Mouse (Mus musculus): ENCODE data around the gene Gdf10. TPM values are rescaled to one million over a fixed set of nuclear protein-coding genes. Genes with fewer than 3 reads are reported as not detected.

Gdf10 gene
- total RNA-seq, 2 experiments from 2014 or later = 1.5 to 2.5 TPM

- DNase-seq = peak; percentile 40 to 60
- intact Hi-C loops (cut with DNase I) = loop anchor here (5.0 kb wide), 2 partner anchors 236 to 261 kb away; no protein-coding TSS in a partner anchor
Observed at GRCm38 (mm10) chr14:33932935-33933703, 9.7 kb downstream of the Gdf10 start.

DNA sequence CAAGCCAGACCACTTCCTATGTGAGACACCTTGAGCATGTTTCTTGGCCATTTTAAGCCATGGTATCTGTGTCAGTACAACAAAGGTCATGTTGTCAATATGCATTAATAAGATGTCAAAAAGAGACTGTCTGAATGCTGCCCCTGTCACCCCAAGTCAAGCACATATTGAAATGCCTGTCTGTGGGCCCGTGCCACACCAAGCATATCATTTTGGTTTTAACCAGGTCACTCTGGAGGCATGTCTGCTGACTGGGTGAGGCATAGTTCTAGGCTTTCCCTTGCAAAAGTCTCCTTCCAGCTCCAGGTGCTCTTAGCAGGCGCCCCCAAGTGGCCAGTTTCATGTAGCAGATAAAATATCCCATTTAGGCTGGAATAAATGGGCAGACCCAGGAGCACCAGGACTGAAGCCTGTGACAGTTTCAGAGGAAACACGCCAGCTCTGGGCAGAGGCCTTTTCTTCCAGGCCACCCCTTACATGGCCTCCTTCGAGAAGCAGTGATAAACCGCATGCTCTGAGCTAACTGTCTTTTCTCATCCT is 10.5 kb downstream of the Gdf10 start:
- intact Hi-C loops (cut with DNase I) = loop anchor here (5.0 kb wide), 2 partner anchors 237 to 262 kb away; no protein-coding TSS in a partner anchor
- DNase-seq = peak in 1 of 2 experiments; percentile 30

DNA sequence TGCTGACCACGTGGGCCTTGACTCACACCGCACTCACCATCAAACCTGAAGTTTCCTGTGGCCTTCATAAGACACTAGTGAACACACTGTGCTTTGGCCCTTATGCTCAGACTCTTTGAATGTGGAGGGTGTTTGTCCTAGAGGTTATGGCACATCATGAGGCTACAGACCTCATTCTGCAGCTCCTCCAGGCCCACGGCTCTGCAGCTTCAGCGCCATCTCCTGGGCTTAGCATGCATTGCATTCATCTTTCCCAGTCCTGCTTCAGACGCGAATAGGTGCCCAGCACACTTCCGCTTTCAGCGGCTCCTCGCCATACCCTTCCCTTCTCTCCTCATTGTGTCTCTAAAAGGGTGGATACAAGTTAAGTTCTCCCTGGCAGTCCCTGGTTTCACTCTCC is 15.7 kb downstream of the Gdf10 start:
- DNase-seq = peak; percentile 33 to 51
- intact Hi-C loops (cut with DNase I) = no loop called here

DNA sequence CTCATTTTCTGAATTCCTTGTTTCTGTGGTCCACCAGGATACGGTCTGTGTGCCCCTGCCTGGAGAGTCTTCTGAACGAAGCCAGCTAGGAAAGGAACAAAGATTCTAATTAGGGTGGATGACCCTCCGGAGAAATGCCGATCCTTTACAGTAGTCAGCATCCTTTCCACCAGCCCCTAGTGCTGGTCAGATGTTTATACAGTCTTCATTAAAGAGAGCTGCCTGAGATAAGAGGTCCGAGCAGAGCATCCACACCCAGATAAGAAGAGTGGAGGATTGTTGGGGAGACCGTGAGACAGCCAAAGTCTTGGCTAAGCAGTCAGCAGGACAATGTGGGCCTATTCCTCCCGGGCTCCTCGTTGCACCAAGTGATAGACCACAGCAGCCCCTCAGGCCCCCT is 17.4 kb downstream of the Gdf10 start, which contains the start of gene Gdf2:
Gene Gdf2 (plus strand): TSS at position 301 of the 400 bp plus-strand sequence.
- DNase-seq = no peak
- intact Hi-C loops (cut with DNase I) = no loop called here

DNA sequence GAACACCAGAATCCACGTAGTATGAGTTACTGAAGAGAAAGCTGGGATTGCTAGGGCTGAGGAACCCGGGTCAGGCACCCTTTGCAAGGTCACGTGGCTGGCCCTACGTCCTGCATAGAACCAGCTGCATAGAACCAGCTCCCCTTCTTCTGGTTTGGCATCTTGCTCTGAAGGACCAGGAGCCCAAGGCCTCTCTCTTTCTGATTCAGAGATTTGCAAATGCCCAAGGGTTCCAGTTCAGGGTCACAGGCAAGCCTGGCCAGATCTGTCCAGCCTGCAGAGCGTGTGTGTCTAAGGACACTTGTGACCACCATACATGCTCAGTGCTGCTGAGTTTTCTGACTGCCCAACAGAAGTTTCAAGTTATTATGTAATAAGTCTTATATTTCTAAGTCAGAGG is 18.8 kb downstream of the Gdf10 start:
- intact Hi-C loops (cut with DNase I) = no loop called here
- no peak for DNase-seq

DNA sequence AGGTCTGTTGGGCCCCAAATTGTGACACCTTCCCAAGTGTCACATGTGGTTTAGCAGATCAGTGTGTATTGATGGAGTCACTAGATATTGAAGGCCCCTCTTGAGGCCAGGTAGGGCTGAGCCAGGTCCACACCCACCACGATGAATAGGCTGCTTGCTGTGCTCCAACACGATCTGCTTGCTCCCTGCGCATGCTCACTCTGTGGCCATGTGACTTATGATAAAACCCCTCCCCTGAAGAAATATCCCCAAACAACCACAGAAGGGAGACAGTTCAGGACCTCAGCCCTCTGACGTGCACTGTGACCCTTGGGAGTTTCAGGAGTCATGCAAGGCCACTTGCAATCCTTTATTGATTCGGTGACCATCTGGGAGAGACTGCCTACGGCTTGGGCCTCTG is 22.7 kb downstream of the Gdf10 start:
- DNase-seq = no peak
- intact Hi-C loops (cut with DNase I) = no loop called here

DNA sequence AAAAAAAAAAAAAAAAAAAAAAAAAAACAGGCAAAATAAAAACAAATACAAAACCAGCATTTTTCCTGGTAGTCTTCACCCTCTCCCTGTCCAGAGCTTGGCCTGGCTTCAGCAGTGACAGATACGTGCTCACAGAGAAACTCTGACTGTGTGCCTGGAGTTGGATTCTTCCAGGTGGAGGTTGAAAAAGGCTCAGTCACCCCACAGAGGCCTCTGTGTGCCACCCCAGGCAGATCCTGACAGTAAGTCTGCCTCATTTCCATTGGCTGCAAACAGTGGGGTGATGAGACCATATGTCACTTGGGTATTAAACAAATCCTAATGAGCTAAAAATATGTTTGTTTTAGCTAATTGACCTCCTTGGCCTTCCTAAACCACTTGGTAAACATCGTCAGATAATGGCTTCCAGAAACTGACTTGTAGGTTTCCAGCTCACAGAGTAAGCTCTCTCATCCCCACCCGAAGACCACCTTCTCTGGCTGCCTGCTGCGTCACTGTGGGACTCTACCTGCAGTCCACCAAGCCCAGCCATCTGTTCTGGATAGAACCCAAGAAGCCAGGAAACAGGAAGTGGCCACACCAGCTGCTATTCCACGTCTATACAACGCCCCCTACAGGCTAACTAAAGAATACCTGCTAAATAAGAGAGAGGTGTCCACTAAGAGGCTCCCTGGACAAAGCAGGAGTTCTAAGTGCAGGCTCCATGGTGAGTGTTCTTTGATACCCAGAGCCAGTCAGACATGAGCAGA is 29.0 kb downstream of the Gdf10 start:
- DNase-seq = no peak
- intact Hi-C loops (cut with DNase I) = no loop called here

DNA sequence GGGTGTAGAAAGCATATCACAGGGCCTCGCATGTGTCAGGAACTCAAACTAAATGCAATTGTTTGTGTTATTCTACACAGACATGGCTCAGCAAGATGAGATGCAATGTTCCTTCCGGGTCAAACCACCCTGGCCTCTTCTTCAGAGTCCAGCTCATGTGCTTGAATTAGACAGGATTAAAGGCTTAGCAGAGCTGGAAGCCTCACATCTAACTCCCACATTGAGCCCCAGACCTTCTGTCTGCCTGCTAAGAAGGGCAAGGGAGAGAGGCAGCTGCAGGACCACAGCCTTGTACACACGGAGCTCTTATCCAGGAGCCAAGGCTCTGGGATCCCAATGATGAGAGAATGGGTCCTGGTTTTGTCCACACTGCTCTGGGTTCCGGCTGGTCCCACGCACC is 30.4 kb downstream of the Gdf10 start, which contains the start of gene Rbp3:
Gene Rbp3 (plus strand): TSS at position 243 of the 400 bp plus-strand sequence.
- intact Hi-C loops (cut with DNase I) = no loop called here
- DNase-seq = no peak

DNA sequence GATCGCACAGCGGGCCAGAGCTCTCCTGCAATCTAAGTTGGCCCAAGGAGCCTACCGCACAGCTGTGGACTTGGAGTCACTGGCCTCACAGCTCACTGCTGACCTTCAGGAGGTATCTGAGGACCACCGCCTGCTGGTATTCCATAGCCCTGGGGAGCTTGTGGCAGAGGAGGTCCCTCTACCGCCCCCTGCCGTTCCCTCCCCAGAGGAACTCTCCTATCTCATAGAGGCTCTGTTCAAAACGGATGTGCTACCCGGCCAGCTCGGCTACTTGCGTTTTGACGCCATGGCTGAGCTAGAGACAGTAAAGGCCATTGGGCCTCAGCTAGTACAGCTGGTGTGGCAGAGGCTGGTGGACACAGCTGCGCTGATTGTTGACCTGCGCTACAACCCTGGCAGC is 32.7 kb downstream of the Gdf10 start:
- intact Hi-C loops (cut with DNase I) = no loop called here

GRCm38 (mm10) chr14:33958186-33958585 is 34.8 kb downstream of the Gdf10 start:
- no peak for DNase-seq
- intact Hi-C loops (cut with DNase I) = no loop called here

More for the DNA sequence above, 32.7 kb downstream of the Gdf10 start:
- DNase-seq = no peak

DNA sequence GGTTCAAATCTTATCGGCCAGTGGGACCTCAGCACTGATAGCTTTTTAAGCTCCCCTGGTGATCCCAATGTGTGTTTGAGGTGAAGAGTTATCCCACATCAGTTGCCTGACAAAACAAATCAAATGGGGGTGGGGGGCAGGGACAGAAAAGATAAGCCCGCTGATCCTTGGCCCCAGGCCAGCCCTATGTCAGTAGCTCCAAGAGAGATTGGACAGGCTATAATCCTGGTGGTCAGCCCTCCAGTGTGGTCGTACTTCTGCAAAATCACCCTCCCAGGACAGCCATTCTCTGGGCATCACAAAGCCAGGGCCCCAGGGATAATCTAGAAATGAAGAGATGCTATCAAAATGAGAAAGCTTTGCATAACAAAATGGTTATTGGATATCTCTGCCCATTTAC is 35.5 kb downstream of the Gdf10 start:
- intact Hi-C loops (cut with DNase I) = no loop called here
- no peak for DNase-seq

DNA sequence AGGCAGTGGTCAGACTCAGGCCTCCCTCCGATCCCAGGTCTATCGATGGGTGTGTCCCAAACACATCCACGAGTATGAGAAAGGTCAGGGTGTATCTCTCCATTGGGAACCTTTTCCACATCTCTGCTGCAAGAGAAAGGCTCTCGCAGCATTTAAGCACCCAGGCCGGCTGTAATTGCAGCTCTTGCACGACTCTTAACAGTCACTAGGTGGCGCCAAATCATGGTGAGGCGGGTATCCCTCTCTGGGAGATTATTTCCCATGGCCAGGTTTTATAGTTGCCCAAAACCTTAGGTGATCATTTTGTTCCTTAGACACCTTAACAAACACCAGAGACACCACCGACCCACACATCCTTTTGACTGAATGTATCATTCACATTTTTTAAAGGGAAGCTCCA is 36.0 kb downstream of the Gdf10 start:
- no peak for DNase-seq
- intact Hi-C loops (cut with DNase I) = no loop called here

DNA sequence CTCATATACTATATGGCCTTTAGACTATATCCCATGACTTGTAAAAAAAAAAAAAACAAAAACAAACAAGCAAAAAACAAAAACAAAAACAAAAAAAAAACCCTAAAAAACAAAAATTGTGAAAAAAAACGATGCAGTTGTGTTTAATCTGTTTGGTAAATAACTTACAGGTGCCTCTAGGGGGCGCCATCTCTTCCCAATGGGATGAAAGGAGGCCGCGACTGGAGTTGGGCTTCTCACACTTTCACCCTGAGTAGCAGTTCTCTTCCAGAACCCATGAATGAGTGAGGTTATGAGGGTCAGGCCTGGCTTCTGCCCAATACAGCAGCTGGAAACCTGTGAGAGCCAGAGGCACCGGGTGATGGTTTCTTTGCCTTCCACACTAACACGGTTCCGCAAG is 42.3 kb downstream of the Gdf10 start:
- no peak for DNase-seq
- intact Hi-C loops (cut with DNase I) = no loop called here

DNA sequence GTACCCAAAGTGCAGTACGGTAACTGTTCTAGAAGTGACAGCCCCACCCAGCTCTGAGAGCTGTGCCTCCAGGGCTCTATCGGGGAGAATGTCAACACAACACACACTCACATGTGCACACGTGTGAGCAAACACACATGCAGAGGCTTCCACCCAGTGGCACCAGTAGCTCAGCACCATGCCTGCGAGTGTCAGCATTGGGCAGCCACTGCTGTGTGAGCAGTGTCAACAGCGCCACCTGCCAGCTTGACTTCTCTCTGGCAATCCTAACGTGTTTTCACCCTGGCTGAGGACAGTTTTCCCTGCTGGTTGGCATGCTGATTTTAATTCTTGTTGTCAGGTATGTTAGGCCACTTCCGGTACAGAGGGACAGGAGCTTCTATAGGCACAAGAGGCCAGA is 49.3 kb downstream of the Gdf10 start:
- no peak for DNase-seq
- intact Hi-C loops (cut with DNase I) = no loop called here

DNA sequence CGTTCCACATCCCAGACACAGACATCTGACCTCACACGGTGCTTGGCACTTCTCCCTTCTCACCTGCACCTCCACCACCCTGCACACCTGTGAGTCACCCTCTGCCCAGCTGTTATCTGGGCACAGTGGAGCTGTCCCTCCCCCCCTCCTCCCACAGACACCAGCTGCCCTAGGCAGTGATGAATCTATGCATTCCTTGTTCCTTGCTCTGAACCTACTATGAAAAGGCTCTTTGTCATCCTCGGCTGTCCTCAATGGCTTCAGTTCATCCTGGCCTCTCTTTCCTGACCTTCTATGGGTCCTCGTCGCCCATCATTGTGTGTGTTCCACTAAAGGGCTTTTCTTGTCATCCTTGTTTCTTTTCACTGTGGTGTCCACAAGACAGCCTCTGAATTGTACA is 51.4 kb downstream of the Gdf10 start:
- DNase-seq = no peak
- intact Hi-C loops (cut with DNase I) = no loop called here

DNA sequence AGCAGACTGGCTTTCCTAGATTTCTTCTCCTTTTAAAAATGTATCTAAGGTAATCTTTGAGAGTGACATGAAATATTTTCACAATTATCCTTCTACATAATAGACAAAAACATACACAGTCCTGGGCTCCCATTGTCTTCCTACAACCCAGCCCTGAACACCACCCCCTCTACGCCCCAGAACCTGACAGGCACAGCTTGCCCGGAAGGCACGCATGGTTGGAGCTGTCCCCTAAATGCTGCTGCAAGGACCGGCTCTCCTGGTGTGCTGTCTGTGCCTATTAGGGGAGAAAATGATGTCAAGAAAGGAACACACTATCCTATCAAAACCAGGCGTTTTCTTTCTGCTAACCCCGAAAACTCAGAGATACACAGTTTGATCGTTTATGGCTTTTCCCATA is 54.4 kb downstream of the Gdf10 start:
- intact Hi-C loops (cut with DNase I) = no loop called here
- DNase-seq = no peak

DNA sequence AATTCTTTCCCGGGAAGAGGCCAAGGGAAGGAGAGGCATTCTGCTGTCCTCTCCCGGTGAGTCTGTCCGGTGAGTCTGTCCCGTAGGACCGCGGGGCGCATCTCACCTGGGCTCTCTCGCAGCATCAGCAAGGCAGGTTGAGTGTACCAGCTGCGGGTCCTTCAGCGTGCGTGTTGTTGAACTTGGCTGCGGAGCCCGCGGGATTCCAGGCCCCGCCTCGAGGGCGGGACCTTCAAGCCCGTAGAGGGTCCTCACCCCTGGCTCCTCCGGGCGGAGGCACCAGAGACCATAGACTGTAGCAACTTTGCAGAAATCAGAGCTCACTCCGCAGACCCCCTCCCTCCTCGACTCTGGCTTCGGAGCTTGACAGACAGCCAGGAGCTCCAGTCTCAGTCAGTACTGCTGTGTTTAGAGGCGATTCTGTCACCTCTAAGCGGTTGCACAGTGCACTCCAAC is 55.2 kb downstream of the Gdf10 start, which contains the start of gene Zfp488:
Gene Zfp488 (minus strand): TSS at position 161 of the 456 bp plus-strand sequence.
- intact Hi-C loops (cut with DNase I) = no loop called here
- no peak for DNase-seq

Data from gastrocnemius, postnatal 36 days (tissue).